Mouse (Mus musculus): ENCODE results near the gene Jmjd6.

Gene Jmjd6

DNA sequence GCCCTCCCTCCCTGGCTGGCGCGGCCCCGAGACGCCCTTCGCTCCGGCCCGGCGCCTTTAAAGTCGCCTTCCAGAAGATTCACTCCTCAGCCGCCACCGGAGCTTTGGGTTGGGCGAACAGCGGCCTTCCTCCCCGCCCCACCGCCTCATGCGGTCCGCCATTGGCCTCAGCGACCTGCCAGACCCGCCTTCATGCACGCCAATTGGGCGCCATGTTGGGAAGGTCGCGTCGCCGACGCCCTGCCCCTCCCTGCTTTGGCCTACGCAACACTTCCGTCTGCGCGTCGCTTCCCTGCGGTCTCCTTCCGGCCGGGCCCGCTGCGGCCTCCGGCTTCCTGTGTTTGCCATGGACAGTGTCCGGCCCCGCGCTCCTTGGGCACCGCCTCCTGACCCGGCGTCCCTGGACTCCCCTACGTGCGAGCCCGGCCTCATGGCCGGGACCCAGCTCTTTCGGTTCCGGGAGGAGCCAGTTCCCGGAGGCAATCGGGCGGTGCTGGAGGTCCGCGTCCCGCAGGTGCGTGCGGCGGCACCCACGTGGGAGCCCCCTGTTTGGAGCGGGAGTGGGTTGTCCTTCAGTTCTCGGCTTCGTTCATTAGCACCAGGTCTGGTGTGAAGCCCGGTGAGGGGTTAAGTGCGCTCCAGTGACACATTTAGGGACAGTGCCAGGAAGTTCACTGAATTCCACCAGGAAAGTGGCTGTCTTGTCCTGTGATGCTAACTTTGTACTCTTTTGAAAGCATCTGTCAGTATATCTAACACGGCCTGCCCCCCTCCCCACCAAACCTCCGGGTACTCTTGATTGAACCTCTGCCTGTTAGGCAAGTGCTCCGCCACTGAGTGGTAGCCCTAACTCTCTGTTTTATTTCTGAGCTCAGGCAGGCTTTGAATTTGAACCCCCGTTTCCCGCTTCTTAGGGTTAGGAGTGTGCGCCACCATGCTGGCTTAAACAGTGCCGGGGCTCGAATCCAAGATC lies at the start of gene Jmjd6, which contains the start of gene Mettl23:
TSS of gene Jmjd6 (minus strand) at position 189 of the 973 bp plus-strand sequence.
TSS of gene Mettl23 (plus strand) at position 18 of the 973 bp plus-strand sequence.
- DNase-seq, result peak; percentile 98

- no peak for DNase-seq
Observed at GRCm38 (mm10) chr11:116887136-116887535, 43.9 kb upstream of the Jmjd6 start.

GRCm38 (mm10) chr11:116885275-116886151 lies 42.3 kb upstream of the Jmjd6 start:
- DNase-seq, result peak; percentile 88

DNA sequence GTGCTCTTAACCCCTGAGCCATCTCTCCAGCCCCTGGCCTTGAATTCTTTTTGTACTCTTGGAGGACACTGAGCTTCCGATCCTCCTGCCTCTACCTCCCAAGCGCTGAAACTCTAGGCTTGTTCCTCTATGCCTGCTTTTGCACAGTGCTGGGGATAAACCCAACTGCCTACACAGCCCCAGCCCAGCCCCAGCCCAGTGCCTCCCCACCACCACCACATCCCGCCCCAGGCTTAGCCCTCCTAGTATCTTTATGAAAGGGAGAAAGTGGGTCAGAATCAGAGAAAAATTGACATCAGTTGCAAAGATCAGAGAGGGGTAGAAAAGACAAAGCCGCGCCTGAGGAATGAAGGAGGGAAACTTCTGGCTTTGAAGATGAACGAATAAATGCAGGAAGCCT lies 40.8 kb upstream of the Jmjd6 start:
- DNase-seq, result no peak

- DNase-seq, result no peak
Observed at GRCm38 (mm10) chr11:116882446-116882845, 39.2 kb upstream of the Jmjd6 start.

- DNase-seq, result no peak
Observed at GRCm38 (mm10) chr11:116881440-116881839, 38.2 kb upstream of the Jmjd6 start.

- DNase-seq, result no peak
Observed at GRCm38 (mm10) chr11:116880839-116881238, 37.6 kb upstream of the Jmjd6 start.

DNA sequence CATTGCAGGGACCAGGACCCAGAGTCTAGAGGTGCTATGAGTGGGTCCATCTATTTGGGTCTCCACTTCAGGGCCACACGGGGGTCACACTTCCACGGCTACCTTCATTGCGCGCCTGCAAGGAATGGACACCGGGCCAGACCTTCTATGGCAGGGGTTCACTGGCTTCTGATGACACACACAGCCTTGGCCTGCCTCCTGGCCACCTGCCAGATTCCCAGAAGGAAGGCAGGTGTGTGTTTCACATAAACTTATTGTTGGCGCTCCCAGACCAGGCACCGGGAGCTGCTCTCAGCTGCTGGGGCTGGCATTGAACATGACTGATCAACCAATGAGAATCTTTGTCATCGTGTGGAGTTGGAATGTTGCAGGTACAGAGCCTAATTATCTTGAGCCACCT lies 35.2 kb upstream of the Jmjd6 start:
- no peak for DNase-seq

DNA sequence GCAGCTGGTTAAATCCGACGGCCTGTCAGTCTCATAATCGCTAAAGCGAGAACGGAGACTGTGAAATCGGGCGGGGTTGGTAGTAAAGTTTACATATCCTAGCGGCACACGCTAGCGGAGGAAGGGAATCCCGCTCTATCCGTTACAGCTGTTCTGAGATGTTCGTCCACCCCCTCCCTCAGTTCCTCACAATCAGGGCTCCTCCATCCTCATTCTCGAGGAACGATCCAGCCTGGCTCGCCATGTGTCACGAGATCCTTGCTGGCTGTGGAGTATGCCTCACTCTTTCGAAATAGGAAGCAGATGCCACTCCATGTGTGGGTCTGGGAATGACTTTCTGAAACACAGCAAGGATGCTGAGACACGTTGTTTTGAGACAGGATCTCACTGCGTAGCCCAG lies 30.7 kb upstream of the Jmjd6 start:
- DNase-seq, result no peak

GRCm38 (mm10) chr11:116871538-116871937 lies 28.3 kb upstream of the Jmjd6 start:
- DNase-seq, result no peak

DNA sequence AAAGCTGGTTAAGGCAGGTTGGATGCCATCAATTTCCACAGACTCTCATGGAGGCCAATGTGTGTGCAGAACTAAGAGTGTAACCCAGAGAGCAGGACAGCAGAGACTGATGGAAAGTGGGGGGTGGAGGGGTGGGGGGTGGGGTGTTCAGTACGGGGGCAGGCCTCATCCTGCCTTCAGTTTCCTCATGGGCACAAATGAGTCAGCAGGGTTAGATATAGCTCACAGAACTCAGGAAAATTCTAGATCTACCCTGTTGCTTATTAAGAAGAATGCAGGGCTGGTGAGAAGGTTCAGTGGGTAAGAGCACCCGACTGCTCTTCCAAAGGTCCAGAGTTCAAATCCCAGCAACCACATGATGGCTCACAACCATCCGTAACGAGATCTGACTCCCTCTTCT lies 26.4 kb upstream of the Jmjd6 start:
- DNase-seq, result no peak

- DNase-seq, result peak; percentile 69
Observed at GRCm38 (mm10) chr11:116869223-116869622, 26.0 kb upstream of the Jmjd6 start.

GRCm38 (mm10) chr11:116868129-116868528 lies 24.9 kb upstream of the Jmjd6 start:
- DNase-seq, result peak; percentile 28

GRCm38 (mm10) chr11:116865945-116866585 lies 22.8 kb upstream of the Jmjd6 start:
- no peak for DNase-seq

DNA sequence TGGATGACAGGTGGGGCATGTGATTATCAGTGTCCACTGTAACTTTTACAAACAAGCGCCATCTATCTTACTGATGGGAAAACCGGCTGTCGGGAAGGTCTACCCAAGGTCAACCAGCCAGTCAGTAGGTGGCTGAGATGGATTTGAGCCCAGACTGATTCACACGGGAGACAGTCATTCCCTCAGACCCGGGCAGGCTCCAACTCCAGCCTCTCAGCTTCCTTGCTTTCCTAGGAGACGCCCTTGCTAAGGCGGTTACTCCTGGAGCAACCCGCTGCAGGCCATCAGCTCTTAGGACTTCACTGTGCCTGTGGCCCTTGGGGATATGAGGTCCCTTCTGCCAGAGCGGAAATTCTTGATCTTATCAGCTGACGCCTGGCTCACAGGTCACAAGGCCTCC lies 21.2 kb upstream of the Jmjd6 start:
- DNase-seq, result peak; percentile 12

GRCm38 (mm10) chr11:116857183-116857850 lies 14.1 kb upstream of the Jmjd6 start:
- no peak for DNase-seq

- no peak for DNase-seq
Observed at GRCm38 (mm10) chr11:116854279-116854678, 11.0 kb upstream of the Jmjd6 start.

DNA sequence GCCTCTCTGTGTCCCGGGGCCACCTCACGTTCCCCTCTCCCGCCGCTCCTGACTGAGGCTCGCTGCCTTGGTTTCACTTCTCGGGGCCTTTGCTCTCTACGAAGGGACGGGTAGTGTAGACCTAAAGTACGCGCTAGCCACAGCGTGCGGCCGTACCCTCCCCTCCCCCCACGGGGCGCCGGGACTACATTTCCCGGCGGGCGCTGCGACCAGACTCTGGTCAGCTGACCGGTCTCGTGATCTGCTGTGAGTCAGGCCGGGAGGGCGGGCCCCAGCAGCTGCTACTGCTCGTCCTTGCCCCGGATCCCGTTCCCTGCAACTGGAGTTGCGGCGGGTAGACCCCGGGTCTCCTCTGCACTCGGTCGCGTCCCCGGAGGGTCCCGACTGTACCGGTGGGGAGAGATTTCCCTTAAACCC lies 10.3 kb upstream of the Jmjd6 start:
- peak; percentile 99 for DNase-seq

GRCm38 (mm10) chr11:116852891-116853511 lies 9.8 kb upstream of the Jmjd6 start, which contains the start of gene Srsf2:
Gene Srsf2, minus strand, starts transcription at chr11:116853094.
- peak; percentile 97 for DNase-seq

- DNase-seq, result peak; percentile 90
Observed at GRCm38 (mm10) chr11:116852291-116852890, 9.1 kb upstream of the Jmjd6 start, which contains the start of gene Mfsd11. Gene Mfsd11, plus strand, starts transcription at chr11:116852440.
